In genomic region chr9:32029786-32030185, GRCm38 (mm10) we compare ENCODE assay signal across 27 mouse cellular contexts.
A peak's percentile ranks its signal among the peaks of the same experiment; 100 is the strongest.
DNase-seq lines count a peak whose midpoint lies in the region; ATAC-seq lines count a peak whose summit lies in the region.
"Had no signal": no experiment of that assay in that cellular context is flagged by ENCODE, and none has a peak within 500 bp of the region (broad histone marks: within the 10 kb centered on the region; RNA-seq: fewer than 3 reads in every experiment).

No protein-coding gene starts in this region.

- peak; percentile 93 for DNase-seq in heart, adult 11 months
- peak; percentile 20 for DNase-seq in left cerebral cortex, postnatal 4 days
- no peak for DNase-seq in left cerebral cortex, adult 11 months (ENCODE audit: low spot score)
- peak; percentile 52 for DNase-seq in adrenal gland, postnatal 14 days
- peak; percentile 17 for DNase-seq in heart, postnatal 4 days
- DNase-seq in frontal cortex, postnatal 25 days (ENCODE audit: low spot score in 2 of 2) = no peak
- DNase-seq: cerebellum, adult 11-12 months; forebrain, postnatal 0 days; gastrocnemius, postnatal 25 days; kidney, adult 9 months; kidney, postnatal 14 days; layer of hippocampus, postnatal 36 days; lung, adult 18-20 months; lung, postnatal 14 days; right cerebral cortex, adult 18-20 months; right cerebral cortex, postnatal 4 days had no signal

- no peaks in the 10 kb centered on the region for H3K36me3 ChIP-seq in heart, embryonic 12.5 days
- H3K36me3 ChIP-seq: embryonic facial prominence, embryonic 10.5 days; G1E; heart, embryonic 13.5 days; limb, embryonic 13.5 days; liver, embryonic 12.5 days; midbrain, embryonic 12.5 days; neural tube, embryonic 15.5 days had no signal

- H3K9ac ChIP-seq in heart, embryonic 12.5 days = no peak overlapping the region
- H3K9ac ChIP-seq: forebrain, postnatal 0 days; heart, embryonic 13.5 days; limb, embryonic 13.5 days; liver, embryonic 12.5 days; midbrain, embryonic 12.5 days; neural tube, embryonic 15.5 days had no signal

- H3K4me2 ChIP-seq in heart, embryonic 12.5 days = no peak overlapping the region
- H3K4me2 ChIP-seq: heart, embryonic 13.5 days; limb, embryonic 13.5 days; liver, embryonic 12.5 days; midbrain, embryonic 12.5 days; neural tube, embryonic 15.5 days had no signal

- peaks cover 53% of the 10 kb centered on the region for H3K4me1 ChIP-seq in heart, embryonic 12.5 days (replicated peaks)

- H3K4me3 ChIP-seq in heart, embryonic 12.5 days = no peak overlapping the region
- H3K4me3 ChIP-seq: embryonic facial prominence, embryonic 10.5 days; heart, embryonic 13.5 days; limb, embryonic 13.5 days; liver, embryonic 12.5 days; midbrain, embryonic 12.5 days; neural tube, embryonic 15.5 days had no signal

- H3K27ac ChIP-seq in heart, embryonic 12.5 days (ENCODE audit: poor library complexity, severe bottlenecking) = no peak overlapping the region; the same call in 1 of the 2 replicates
- H3K27ac ChIP-seq: embryonic facial prominence, embryonic 10.5 days; hindbrain, postnatal 0 days; limb, embryonic 13.5 days; liver, embryonic 12.5 days; midbrain, embryonic 12.5 days; neural tube, embryonic 15.5 days had no signal

- no peaks in the 10 kb centered on the region for H3K9me3 ChIP-seq in heart, embryonic 12.5 days (replicated peaks)
- H3K9me3 ChIP-seq: embryonic facial prominence, embryonic 10.5 days; heart, embryonic 13.5 days; limb, embryonic 13.5 days; liver, embryonic 12.5 days; midbrain, embryonic 12.5 days; neural tube, embryonic 15.5 days had no signal

- H3K27me3 ChIP-seq in heart, embryonic 12.5 days (replicated peaks) = no peaks in the 10 kb centered on the region
- H3K27me3 ChIP-seq: heart, embryonic 13.5 days; limb, embryonic 13.5 days; midbrain, embryonic 12.5 days; neural tube, embryonic 15.5 days; Patski had no signal

- 38% methylated on average over 2 of the region's 2 CpGs for WGBS in heart, embryonic 12.5 days

- intact Hi-C loops in left cerebral cortex, postnatal 4 days (cut with DNase I) = loop anchor here (5.0 to 10.0 kb wide), 2 partner anchors 57 to 125 kb away; no protein-coding TSS in a partner anchor

- no peak for ATAC-seq in heart, embryonic 12.5 days (ENCODE audit: insufficient number of reproducible peaks, low FRiP score)
- ATAC-seq: forebrain, postnatal 0 days; hindbrain, postnatal 0 days; intestine, embryonic 16.5 days; liver, embryonic 12.5 days; Patski had no signal

Comparison
In these comparisons a context has a peak if more than half of its experiments do, and no peak if none do; other contexts are left out.
1. DNase-seq: peak in heart, adult 11 months (single experiment), left cerebral cortex, postnatal 4 days (single experiment), adrenal gland, postnatal 14 days (single experiment) and heart, postnatal 4 days (single experiment); none in left cerebral cortex, adult 11 months (single experiment) and frontal cortex, postnatal 25 days (0 of 2).